Mouse (Mus musculus) B cell, adult (primary cell): ENCODE results near the gene Ctnnbip1. TPM values are rescaled to one million over a fixed set of nuclear protein-coding genes. Genes with fewer than 3 reads are reported as not detected.

ENCODE experiments used
- total RNA-seq: library from RNA; stranded (reverse); gene quantifications from 4 replicates; pipeline ENCODE4 v1.2.4, GENCODE M21; 2023; ENCODE audit not compliant: inconsistent age

The Ctnnbip1 gene
- 0.45 to 1.5 TPM (median 1.2 TPM) in 4 replicates for total RNA-seq

GRCm38 (mm10) chr4:149517868-149518340, at the start of gene Ctnnbip1:
Ctnnbip1 (plus strand) TSS chr4:149518236.

GRCm38 (mm10) chr4:149477078-149477477, 41.0 kb upstream of the Ctnnbip1 start, which contains the start of gene Tmem274:
Tmem274 (plus strand) TSS chr4:149477378.

GRCm38 (mm10) chr4:149485053-149485824, 32.8 kb upstream of the Ctnnbip1 start, which contains the start of the genes Nmnat1 and Lzic:
Nmnat1 (minus strand) TSS chr4:149485202.
Lzic (plus strand) TSS chr4:149485229.

DNA sequence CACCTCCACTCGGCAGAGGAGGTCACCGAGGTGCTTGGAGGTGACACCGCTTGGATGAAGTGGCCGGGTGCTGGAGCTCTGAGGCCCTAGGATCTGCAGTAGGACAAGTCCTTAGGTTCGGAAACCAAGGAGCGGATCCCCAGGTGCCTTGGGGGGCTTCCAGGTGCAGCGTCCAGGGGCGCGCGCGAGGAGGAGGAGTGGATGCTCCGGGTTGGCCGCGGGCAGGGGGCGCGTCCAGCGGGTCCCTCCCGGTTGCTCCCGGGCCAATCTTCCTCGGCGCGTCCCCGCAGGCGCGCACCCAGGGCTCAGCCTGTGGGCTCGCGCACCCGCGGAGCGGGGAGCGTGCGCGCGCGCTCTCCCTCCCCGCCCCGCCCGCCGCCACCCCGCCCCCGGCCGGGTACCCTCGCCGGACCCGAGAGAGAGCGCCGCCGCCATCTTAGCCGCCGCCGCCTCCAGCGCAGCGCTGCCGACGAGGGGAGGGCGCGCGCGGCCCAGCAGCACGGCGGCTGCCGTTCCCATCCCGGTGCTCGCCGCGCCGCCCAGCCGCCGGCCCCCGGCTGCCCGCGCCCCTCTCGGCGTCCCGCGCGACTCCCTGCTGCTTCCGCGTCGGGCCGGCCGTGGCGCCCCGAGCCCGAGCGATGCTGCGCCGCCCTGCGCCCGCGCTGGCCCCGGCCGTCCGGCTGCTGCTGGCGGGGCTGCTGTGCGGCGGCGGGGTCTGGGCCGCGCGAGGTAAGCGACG, 68.2 kb downstream of the Ctnnbip1 start, which contains the start of gene Clstn1:
Gene Clstn1, plus strand, starts transcription at position 425 of the 739 bp plus-strand sequence.

Other genes with a start within 250 kb of the Ctnnbip1 start
- gene Kif1b, start 210.5 kb upstream of the Ctnnbip1 start, total RNA-seq: 12.4 to 17.7 TPM (median 13.5 TPM) in 4 replicates
- gene Ube4b, start 91.5 kb upstream of the Ctnnbip1 start, total RNA-seq: 68.0 to 79.9 TPM (median 73.1 TPM) in 4 replicates
- gene Rbp7, start 63.3 kb upstream of the Ctnnbip1 start, total RNA-seq: not detected in 4 replicates
- not detected in 4 replicates for gene Tmem274, start 40.9 kb upstream of the Ctnnbip1 start, total RNA-seq
- 4.9 to 7.9 TPM (median 6.5 TPM) in 4 replicates for gene Nmnat1, start 33.0 kb upstream of the Ctnnbip1 start, total RNA-seq
- gene Lzic, start 33.0 kb upstream of the Ctnnbip1 start, total RNA-seq: 29.4 to 46.9 TPM (median 35.6 TPM) in 4 replicates
- 3.2 to 3.9 TPM (median 3.8 TPM) in 4 replicates for gene Clstn1, start 68.2 kb downstream of the Ctnnbip1 start, total RNA-seq
- gene Pik3cd, start 184.3 kb downstream of the Ctnnbip1 start, total RNA-seq: 230 to 246 TPM (median 238 TPM) in 4 replicates
- gene Tmem201, start 219.8 kb downstream of the Ctnnbip1 start, total RNA-seq: 18.4 to 22.0 TPM (median 20.3 TPM) in 4 replicates